Mouse (Mus musculus) lung, embryonic 16.5 days (tissue): ENCODE data around the gene Cenpt. TPM values are rescaled to one million over a fixed set of nuclear protein-coding genes. Genes with fewer than 3 reads are reported as not detected.

Source experiments
- ATAC-seq: fragments of 200-750 bp; cut with Nextera tagmentation; 2 replicates; pipeline ENCODE4 v1.8.0; 2017; ENCODE audit warnings: low read depth, mild to moderate bottlenecking, moderate library complexity
- H3K27ac ChIP-seq: fragments of 300-500 bp; sonication (generic); 2 replicates; pipeline ENCODE4 v1.5.1; 2014; ENCODE audit warnings: mild to moderate bottlenecking, control low read depth, low read length
- H3K27me3 ChIP-seq: fragments of 300-500 bp; sonication (generic); 2 replicates; pipeline ENCODE4 v1.6.1; 2014; ENCODE audit warnings: low read depth, low read length, mixed read lengths; ENCODE audit not compliant: control insufficient read depth, insufficient read depth
- H3K36me3 ChIP-seq: fragments of 300-500 bp; sonication (generic); 2 replicates; pipeline ENCODE4 v1.6.1; 2014; ENCODE audit warnings: low read length; ENCODE audit not compliant: control insufficient read depth, insufficient read depth
- H3K4me1 ChIP-seq: fragments of 300-500 bp; sonication (generic); replicated peaks from 2 replicates; pipeline ENCODE4 v1.6.1; 2014; ENCODE audit warnings: low read length, mixed read lengths; ENCODE audit not compliant: control insufficient read depth, insufficient read depth
- H3K4me2 ChIP-seq: fragments of 300-500 bp; sonication (generic); 2 replicates; pipeline ENCODE4 v1.6.1; 2014; ENCODE audit warnings: low read depth, low read length, control low read depth
- H3K4me3 ChIP-seq: fragments of 300-500 bp; sonication (generic); 2 replicates; pipeline ENCODE4 v1.5.1; 2014; ENCODE audit warnings: mild to moderate bottlenecking, low read length, control low read depth
- H3K9ac ChIP-seq: fragments of 300-500 bp; sonication (generic); 2 replicates; pipeline ENCODE4 v1.6.1; 2014; ENCODE audit warnings: low read length, control low read depth
- H3K9me3 ChIP-seq: fragments of 300-500 bp; sonication (generic); 2 replicates; pipeline ENCODE4 v1.6.1; 2016; ENCODE audit warnings: low read length; ENCODE audit not compliant: control insufficient read depth
- WGBS: fragments of 180-500 bp; shearing (Covaris S2); extraction: QIAGEN DNeasy Blood & Tissue Kit; methylation state at CpG from one replicate; pipeline ENCODE4 v1.1.7; 2014; 5-methylcytosine and 5-hydroxymethylcytosine counted together
- polyA plus RNA-seq: library from polyadenylated mRNA; unstranded; fragments of >200 nt; fragmentation: Nextera tagmentation; extraction: Ambion mirVana; gene quantifications from 2 replicates; pipeline ENCODE4 v1.2.1, GENCODE M21; 2015

The Cenpt gene
- polyA plus RNA-seq, 1 experiment from 2014 or later = 41.2 TPM

- Histone ChIP-seq H3K9me3 (no peaks in the 10 kb centered on the region), H3K4me2 (no peak overlapping the region), H3K36me3 (peaks cover 8% of the 10 kb centered on the region), H3K4me3 (no peak overlapping the region), H3K4me1 (peaks cover 16% of the 10 kb centered on the region), H3K27ac (no peak overlapping the region), H3K9ac (no peak overlapping the region), H3K27me3 (no peaks in the 10 kb centered on the region)
- WGBS = 83% methylated on average over 6 of the region's 6 CpGs
- ATAC-seq = no peak
These were observed 51.7 kb downstream of the Cenpt start for GRCm38 (mm10) chr8:105801153-105801904.

GRCm38 (mm10) chr8:105799091-105799812 lies 53.8 kb downstream of the Cenpt start:
- peak; percentile 91 for ATAC-seq
- Histone ChIP-seq H3K9ac (0 out of 2 replicates have a peak overlapping the region, but pooled peaks have one; percentile 22), H3K36me3 (no peaks in the 10 kb centered on the region), H3K4me1 (peaks cover 16% of the 10 kb centered on the region), H3K4me2 (no peak overlapping the region; the same call in 1 of the 2 replicates), H3K27me3 (no peaks in the 10 kb centered on the region), H3K4me3 (no peak overlapping the region), H3K27ac (peak overlapping the region; percentile 76), H3K9me3 (no peaks in the 10 kb centered on the region)
- 25% methylated on average over 8 of the region's 8 CpGs for WGBS

- Histone ChIP-seq H3K27me3 (no peaks in the 10 kb centered on the region), H3K4me1 (peaks cover 19% of the 10 kb centered on the region), H3K4me3 (no peak overlapping the region), H3K36me3 (no peaks in the 10 kb centered on the region), H3K9ac (no peak overlapping the region), H3K4me2 (no peak overlapping the region), H3K9me3 (no peaks in the 10 kb centered on the region), H3K27ac (no peak overlapping the region; the same call in 1 of the 2 replicates)
- no peak for ATAC-seq
- WGBS = 93% methylated on average over 5 of the region's 5 CpGs
These were observed 54.7 kb downstream of the Cenpt start for GRCm38 (mm10) chr8:105798408-105798807.

- Histone ChIP-seq H3K4me3 (no peak overlapping the region), H3K9ac (no peak overlapping the region), H3K4me2 (no peak overlapping the region), H3K27me3 (no peaks in the 10 kb centered on the region), H3K9me3 (no peaks in the 10 kb centered on the region), H3K27ac (no peak overlapping the region), H3K4me1 (peaks cover 19% of the 10 kb centered on the region), H3K36me3 (no peaks in the 10 kb centered on the region)
- ATAC-seq = no peak
- 68% methylated on average over 1 of the region's 1 CpGs for WGBS
These were observed 57.3 kb downstream of the Cenpt start for GRCm38 (mm10) chr8:105795785-105796184.

Other genes with a start within 250 kb of the Cenpt start
- 33.1 and 36.8 TPM in 2 replicates for gene Ripor1, start 248.0 kb downstream of the Cenpt start, polyA plus RNA-seq
- gene Ctcf, start 216.7 kb downstream of the Cenpt start, polyA plus RNA-seq = 112 and 116 TPM in 2 replicates
- gene Agrp, start 215.9 kb downstream of the Cenpt start, polyA plus RNA-seq = 0.60 TPM in 1 of 2 replicates, not detected in the other
- 0.58 and 0.79 TPM in 2 replicates for gene Carmil2, start 167.0 kb downstream of the Cenpt start, polyA plus RNA-seq
- gene Acd, start 152.2 kb downstream of the Cenpt start, polyA plus RNA-seq = 69.1 and 71.3 TPM in 2 replicates
- 15.2 and 17.6 TPM in 2 replicates for gene Pard6a, start 152.1 kb downstream of the Cenpt start, polyA plus RNA-seq
- 0.19 TPM in 1 of 2 replicates, not detected in the other for gene 4933405L10Rik, start 145.6 kb downstream of the Cenpt start, polyA plus RNA-seq
- 23.0 and 27.0 TPM in 2 replicates for gene Enkd1, start 145.1 kb downstream of the Cenpt start, polyA plus RNA-seq
- gene Gfod2, start 94.6 kb downstream of the Cenpt start, polyA plus RNA-seq = 22.4 and 25.3 TPM in 2 replicates
- gene Ranbp10, start 25.9 kb downstream of the Cenpt start, polyA plus RNA-seq = 10.0 and 13.0 TPM in 2 replicates
- 4.0 and 4.6 TPM in 2 replicates for gene Tsnaxip1, start 25.5 kb downstream of the Cenpt start, polyA plus RNA-seq
- gene Thap11, start 1.9 kb upstream of the Cenpt start, polyA plus RNA-seq = 55.2 and 56.0 TPM in 2 replicates
- 179 and 215 TPM in 2 replicates for gene Nutf2, start 7.3 kb upstream of the Cenpt start, polyA plus RNA-seq
- gene Edc4, start 27.6 kb upstream of the Cenpt start, polyA plus RNA-seq = 50.2 and 51.8 TPM in 2 replicates
- gene Nrn1l, start 40.3 kb upstream of the Cenpt start, polyA plus RNA-seq = 0.39 and 0.62 TPM in 2 replicates
- 34.0 and 34.9 TPM in 2 replicates for gene Pskh1, start 47.2 kb upstream of the Cenpt start, polyA plus RNA-seq
- gene Ctrl, start 80.6 kb upstream of the Cenpt start, polyA plus RNA-seq = 0.77 and 1.2 TPM in 2 replicates
- 39.7 and 56.6 TPM in 2 replicates for gene Psmb10, start 85.2 kb upstream of the Cenpt start, polyA plus RNA-seq
- gene Lcat, start 90.1 kb upstream of the Cenpt start, polyA plus RNA-seq = 1.6 and 2.8 TPM in 2 replicates
- 35.1 and 38.3 TPM in 2 replicates for gene Slc12a4, start 112.8 kb upstream of the Cenpt start, polyA plus RNA-seq
- not detected in 2 replicates for gene Dpep3, start 126.2 kb upstream of the Cenpt start, polyA plus RNA-seq
- 18.4 and 19.3 TPM in 2 replicates for gene Dus2, start 138.1 kb upstream of the Cenpt start, polyA plus RNA-seq
- gene Dpep2nb, start 152.7 kb upstream of the Cenpt start, polyA plus RNA-seq = 0.28 TPM in 1 of 2 replicates, not detected in the other
- gene Ddx28, start 158.6 kb upstream of the Cenpt start, polyA plus RNA-seq = 14.7 and 14.8 TPM in 2 replicates
- gene Nfatc3, start 205.6 kb upstream of the Cenpt start, polyA plus RNA-seq = 6.0 and 6.2 TPM in 2 replicates